Mouse (Mus musculus) heart, postnatal 0 days (tissue): Measurements from ENCODE around the gene Gm5447. TPM values are rescaled to one million over a fixed set of nuclear protein-coding genes. Genes with fewer than 3 reads are reported as not detected.

Experiments used
- ATAC-seq: fragments of 200-750 bp; cut with Nextera tagmentation; 2 replicates; pipeline ENCODE4 v1.8.0; 2017; ENCODE audit warnings: low read depth, moderate number of reproducible peaks, moderate library complexity; ENCODE audit not compliant: insufficient read depth
- DNase-seq: peaks from one replicate; pipeline ENCODE4 v3.0.0-alpha.2; 2016; ENCODE audit warnings: low spot score
- H3K27ac ChIP-seq: fragments of 300-500 bp; sonication (generic); 2 replicates; pipeline ENCODE4 v1.5.1; 2014; ENCODE audit warnings: low read depth, mild to moderate bottlenecking
- H3K27me3 ChIP-seq: fragments of 300-500 bp; sonication (generic); 2 replicates; pipeline ENCODE4 v1.6.1; 2014; ENCODE audit warnings: low read length, mixed read lengths; ENCODE audit not compliant: control insufficient read depth, insufficient read depth
- H3K36me3 ChIP-seq: fragments of 300-500 bp; sonication (generic); replicated peaks from 2 replicates; pipeline ENCODE4 v1.6.1; 2014; ENCODE audit warnings: low read length, mixed read lengths; ENCODE audit not compliant: control insufficient read depth, insufficient read depth
- H3K4me1 ChIP-seq: fragments of 300-500 bp; sonication (generic); 2 replicates; pipeline ENCODE4 v1.6.1; 2014; ENCODE audit warnings: antibody characterized with exemption; ENCODE audit not compliant: control insufficient read depth, insufficient read depth
- H3K4me2 ChIP-seq: fragments of 300-500 bp; sonication (generic); 2 replicates; pipeline ENCODE4 v1.6.1; 2014; ENCODE audit warnings: low read depth, mild to moderate bottlenecking, low read length, moderate library complexity
- H3K4me3 ChIP-seq: fragments of 300-500 bp; sonication (generic); 2 replicates; pipeline ENCODE4 v1.5.1; 2014; ENCODE audit warnings: low read depth, low read length
- H3K9ac ChIP-seq: fragments of 300-500 bp; sonication (generic); replicated peaks from 2 replicates; pipeline ENCODE4 v1.6.1; 2014; ENCODE audit warnings: low read depth, low read length, mixed read lengths
- H3K9me3 ChIP-seq: fragments of 300-500 bp; sonication (generic); replicated peaks from 2 replicates; pipeline ENCODE4 v1.6.1; 2016; ENCODE audit warnings: low read length; ENCODE audit not compliant: control insufficient read depth
- CTCF ChIP-seq: IDR thresholded peaks from 2 replicates; pipeline ENCODE4 v1.5.1; 2016; ENCODE audit warnings: antibody characterized with exemption, control low read depth, low read depth
- EP300 ChIP-seq: IDR thresholded peaks from 2 replicates; pipeline ENCODE4 v1.6.1; 2016; ENCODE audit warnings: antibody characterized with exemption, low read depth
- WGBS: fragments of 180-500 bp; shearing (Covaris S2); extraction: QIAGEN DNeasy Blood & Tissue Kit; methylation state at CpG from one replicate; pipeline ENCODE4 v1.1.7; 2014; 5-methylcytosine and 5-hydroxymethylcytosine counted together
- polyA plus RNA-seq: library from polyadenylated mRNA; unstranded; fragments of >200 nt; fragmentation: Nextera tagmentation; extraction: Ambion mirVana; gene quantifications from 2 replicates; pipeline ENCODE4 v1.2.1, GENCODE M21; 2015
- total RNA-seq: library from RNA; depleted of rRNA; stranded (reverse); fragments of >200 nt; gene quantifications from 2 replicates; pipeline ENCODE4 v1.2.3, GENCODE M21; 2014; ENCODE audit warnings: low replicate concordance

Gene Gm5447
- total and polyA plus RNA-seq, 2 experiments from 2014 or later: not detected

- no peaks in the 10 kb centered on the region for H3K9me3 ChIP-seq
- no peaks in the 10 kb centered on the region for H3K27me3 ChIP-seq
- H3K36me3 ChIP-seq: no peaks in the 10 kb centered on the region
- DNase-seq (no peak), ATAC-seq (no peak)
- H3K4me3 ChIP-seq: no peak overlapping the region
- WGBS: 80% methylated on average over 2 of the region's 2 CpGs
- no peak for TF ChIP-seq CTCF
- no peak for TF ChIP-seq EP300
- H3K27ac ChIP-seq: no peak overlapping the region
- no peaks in the 10 kb centered on the region for H3K4me1 ChIP-seq
- H3K9ac ChIP-seq: no peak overlapping the region
- H3K4me2 ChIP-seq: no peak overlapping the region
These were observed 13.3 kb upstream of the Gm5447 start for GRCm38 (mm10) chr13:30960714-30961113.

GRCm38 (mm10) chr13:30961932-30962331, 12.1 kb upstream of the Gm5447 start:
- DNase-seq: no peak
- Histone ChIP-seq H3K9ac (no peak overlapping the region), H3K4me2 (no peak overlapping the region), H3K27me3 (no peaks in the 10 kb centered on the region), H3K9me3 (no peaks in the 10 kb centered on the region), H3K36me3 (no peaks in the 10 kb centered on the region), H3K4me3 (no peak overlapping the region), H3K4me1 (no peaks in the 10 kb centered on the region), H3K27ac (no peak overlapping the region)
- no peak for TF ChIP-seq CTCF
- TF ChIP-seq EP300: no peak
- no peak for ATAC-seq
- WGBS: 68% methylated on average over 2 of the region's 2 CpGs

GRCm38 (mm10) chr13:30966507-30966911, 7.5 kb upstream of the Gm5447 start:
- Histone ChIP-seq H3K27me3 (no peaks in the 10 kb centered on the region), H3K4me1 (peaks cover 4% of the 10 kb centered on the region; the same call in 1 of the 2 replicates), H3K9ac (no peak overlapping the region), H3K4me2 (no peak overlapping the region), H3K36me3 (no peaks in the 10 kb centered on the region), H3K27ac (no peak overlapping the region), H3K4me3 (no peak overlapping the region), H3K9me3 (no peaks in the 10 kb centered on the region)
- no peak for TF ChIP-seq EP300
- no peak for TF ChIP-seq CTCF
- no peak for ATAC-seq
- DNase-seq: no peak
- whole genome bisulfite sequencing: 22% methylated on average over 10 of the region's 10 CpGs

- ATAC-seq (no peak; the same call in 1 of the 2 replicates), DNase-seq (no peak)
- Histone ChIP-seq H3K4me3 (no peak overlapping the region), H3K4me2 (no peak overlapping the region), H3K27ac (no peak overlapping the region), H3K9me3 (no peaks in the 10 kb centered on the region), H3K4me1 (peaks cover 4% of the 10 kb centered on the region; the same call in 1 of the 2 replicates), H3K27me3 (no peaks in the 10 kb centered on the region), H3K36me3 (no peaks in the 10 kb centered on the region), H3K9ac (no peak overlapping the region)
- WGBS: 48% methylated on average over 4 of the region's 4 CpGs
- no peak for TF ChIP-seq CTCF
- TF ChIP-seq EP300: no peak
These were observed 5.7 kb upstream of the Gm5447 start for GRCm38 (mm10) chr13:30968311-30968710.

GRCm38 (mm10) chr13:30971047-30971446, 3.0 kb upstream of the Gm5447 start:
- Histone ChIP-seq H3K36me3 (no peaks in the 10 kb centered on the region), H3K4me3 (no peak overlapping the region), H3K27me3 (no peaks in the 10 kb centered on the region), H3K4me2 (no peak overlapping the region), H3K9ac (no peak overlapping the region), H3K27ac (no peak overlapping the region), H3K9me3 (no peaks in the 10 kb centered on the region), H3K4me1 (peaks cover 8% of the 10 kb centered on the region; the same call in 1 of the 2 replicates)
- TF ChIP-seq CTCF: no peak
- TF ChIP-seq EP300: no peak
- ATAC-seq: no peak
- DNase-seq: no peak
- WGBS: 75% methylated on average over 3 of the region's 3 CpGs

GRCm38 (mm10) chr13:30972102-30972501, 1.9 kb upstream of the Gm5447 start:
- Histone ChIP-seq H3K27me3 (no peaks in the 10 kb centered on the region), H3K4me3 (no peak overlapping the region), H3K36me3 (no peaks in the 10 kb centered on the region), H3K4me2 (peak overlapping the region; percentile 6; the same call in 1 of the 2 replicates), H3K9me3 (no peaks in the 10 kb centered on the region), H3K4me1 (peaks cover 8% of the 10 kb centered on the region; the same call in 1 of the 2 replicates), H3K27ac (no peak overlapping the region), H3K9ac (no peak overlapping the region)
- DNase-seq: no peak
- no peak for ATAC-seq
- no peak for TF ChIP-seq EP300
- no peak for TF ChIP-seq CTCF
- 82% methylated on average over 2 of the region's 2 CpGs for WGBS
